Mouse (Mus musculus) hematopoietic stem cell, adult 5-6 weeks (primary cell): ENCODE data around the gene Olfr700. TPM values are rescaled to one million over a fixed set of nuclear protein-coding genes. Genes with fewer than 3 reads are reported as not detected.
"Not testable (repeated sequence)": the region's sequence is repeated elsewhere in the genome, so short reads cannot be mapped to it uniquely, and the experiment has no call there.

Experiments used
- ATAC-seq, 2 experiments: fragments of 125-278 bp in 1 of 2; replicated peaks in 1 of 2; 2 replicates each; pipeline ENCODE4 v1.8.0; 2016 to 2017; ENCODE audit warnings: inconsistent platforms in 2 of 2, mild to moderate bottlenecking in 2 of 2, moderate number of reproducible peaks in 2 of 2, low read depth in 1 of 2, moderate TSS enrichment in 1 of 2; ENCODE audit not compliant: low FRiP score in 2 of 2, poor library complexity in 2 of 2, severe bottlenecking in 2 of 2, insufficient read depth in 1 of 2, low TSS enrichment in 1 of 2
- total RNA-seq: library from RNA; stranded (forward); fragments of 172-1452, 232-1000 nt; gene quantifications from 2 replicates; pipeline ENCODE4 v1.2.3, GENCODE M21; 2017

Gene Olfr700
- not detected in 2 replicates for total RNA-seq

DNA sequence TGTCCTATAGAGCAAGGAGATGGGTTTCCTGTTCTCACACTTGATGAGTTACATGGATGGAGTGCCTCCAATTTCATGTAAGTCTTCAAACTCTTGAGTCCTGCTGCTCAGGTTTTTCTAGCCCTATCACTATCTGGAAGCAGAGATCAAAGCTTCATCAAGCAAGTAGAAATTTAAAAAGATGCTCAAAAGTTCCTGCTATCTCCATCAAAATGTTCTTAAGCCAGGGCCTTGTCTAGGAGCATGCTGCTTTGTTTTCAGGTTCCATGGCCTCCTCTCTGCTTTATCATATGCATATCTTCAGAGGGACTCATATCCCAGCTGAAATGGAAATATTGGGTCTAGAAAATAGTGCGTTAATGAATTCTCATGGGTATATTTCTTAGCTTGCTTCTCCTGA is at the start of gene Olfr700:
TSS of gene Olfr700 (minus strand) at position 101 of the 400 bp plus-strand sequence.
- no peak for ATAC-seq

DNA sequence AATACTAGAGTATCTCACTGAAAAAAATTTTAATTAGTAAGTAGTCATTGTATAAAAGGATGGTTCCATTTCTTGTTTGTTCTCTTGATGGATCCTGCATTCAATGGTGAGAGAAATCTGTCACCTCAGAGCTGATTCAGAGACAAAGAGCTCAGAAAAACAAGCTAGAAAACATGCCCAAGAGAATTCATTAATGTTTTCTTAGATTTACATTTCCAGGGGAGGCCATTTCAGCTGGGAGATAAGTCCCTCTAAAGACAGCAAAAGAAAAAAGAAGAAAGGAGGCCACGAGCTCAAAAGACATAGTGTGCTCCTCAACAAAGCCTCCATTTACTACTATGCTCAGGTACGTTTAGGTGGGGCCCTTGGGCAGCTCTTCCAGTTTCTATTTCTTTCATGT is 34.4 kb upstream of the Olfr700 start, which contains the start of gene Olfr703:
TSS of gene Olfr703 (plus strand) at position 301 of the 400 bp plus-strand sequence.
- no peak for ATAC-seq

GRCm38 (mm10) chr7:106833793-106834192 is 25.2 kb upstream of the Olfr700 start, which contains the start of gene Olfr702:
TSS of gene Olfr702 (minus strand) at chr7:106833893.
- ATAC-seq: no peak

DNA sequence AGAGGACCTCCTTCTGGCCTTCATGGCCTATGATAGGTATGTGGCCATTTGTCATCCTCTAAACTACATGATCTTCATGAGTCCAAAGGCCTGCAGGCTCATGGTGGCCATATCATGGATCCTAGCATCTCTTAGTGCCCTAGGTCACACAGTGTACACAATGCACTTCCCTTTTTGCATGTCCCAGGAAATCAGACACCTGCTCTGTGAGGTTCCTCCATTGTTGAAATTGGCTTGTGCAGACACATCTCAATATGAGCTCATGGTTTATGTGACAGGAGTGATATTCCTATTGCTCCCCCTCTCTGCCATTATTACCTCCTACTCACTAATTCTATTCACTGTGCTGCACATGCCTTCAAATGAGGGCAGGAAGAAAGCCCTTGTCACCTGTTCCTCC is 9.8 kb upstream of the Olfr700 start:
- ATAC-seq: 0 out of 4 replicates have a peak, but pooled peaks of 1 of the 2 experiments have one; percentile 39

DNA sequence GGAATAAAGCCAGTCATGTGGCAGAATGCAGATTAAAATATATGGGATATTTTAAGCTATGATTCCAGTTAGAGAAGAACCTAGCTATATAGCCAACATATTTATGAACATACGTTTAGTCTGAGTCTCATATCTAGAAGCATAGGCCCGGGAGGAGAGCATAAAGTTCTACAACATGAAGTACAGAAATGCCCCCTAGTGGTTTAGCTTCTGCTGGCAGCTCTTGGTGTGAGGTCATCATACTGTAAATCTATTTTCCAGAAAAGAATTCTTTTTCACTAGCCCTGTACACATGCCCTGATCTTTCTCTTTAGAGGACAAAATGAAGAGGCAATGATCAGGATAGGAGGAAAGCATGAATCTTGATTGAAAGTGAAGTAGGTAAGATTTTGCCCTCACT is 7.1 kb upstream of the Olfr700 start:
- peak; percentile 76 to 87 for ATAC-seq

GRCm38 (mm10) chr7:106813829-106814228 is 5.2 kb upstream of the Olfr700 start, which contains the start of gene Olfr701:
TSS of gene Olfr701 (plus strand) at chr7:106814129.
- no peak for ATAC-seq

DNA sequence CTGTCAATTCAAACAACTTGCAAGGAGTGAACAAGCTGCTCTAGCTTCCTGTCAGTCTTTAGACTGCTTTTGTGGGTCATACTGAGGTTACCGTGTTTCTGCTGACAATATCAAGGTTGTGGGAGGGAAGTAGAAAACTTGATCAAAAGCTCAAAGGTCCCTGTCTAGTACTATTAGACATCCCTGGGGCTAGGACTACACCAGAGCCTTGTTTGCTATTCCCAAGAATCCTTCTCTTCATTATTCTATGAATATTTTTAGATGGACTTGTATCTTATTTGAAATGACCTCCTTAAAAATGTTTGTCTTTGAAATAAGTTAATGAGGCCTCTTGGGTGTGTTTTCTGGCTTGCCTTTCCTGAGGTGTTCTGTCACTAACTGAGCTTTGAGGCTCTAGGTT is 15.5 kb downstream of the Olfr700 start, which contains the start of gene Olfr699:
TSS of gene Olfr699 (minus strand) at position 101 of the 400 bp plus-strand sequence.
- ATAC-seq: no peak

DNA sequence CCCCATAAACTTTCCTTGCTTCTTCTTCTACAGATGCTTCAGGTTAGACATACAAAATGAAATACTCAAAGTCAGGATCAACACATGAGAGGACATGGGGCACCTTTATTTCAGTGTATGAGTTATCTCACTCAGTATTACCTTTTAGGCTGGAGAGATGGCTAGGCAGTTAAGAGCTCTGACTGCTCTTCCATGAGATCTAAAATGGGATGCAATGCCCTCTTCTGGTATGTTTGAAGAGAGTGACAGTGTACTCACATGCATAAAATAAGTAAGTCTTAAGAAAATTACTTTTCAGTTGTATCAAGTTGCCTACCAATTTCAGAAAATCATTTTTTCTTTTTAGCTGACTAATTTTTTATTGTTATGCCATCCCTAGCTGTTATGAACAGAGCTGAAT is 20.3 kb downstream of the Olfr700 start:
- ATAC-seq: no peak; a peak in 1 of 4 replicates

- ATAC-seq: not testable (repeated sequence)
Observed at GRCm38 (mm10) chr7:106761008-106761407, 47.6 kb downstream of the Olfr700 start.

DNA sequence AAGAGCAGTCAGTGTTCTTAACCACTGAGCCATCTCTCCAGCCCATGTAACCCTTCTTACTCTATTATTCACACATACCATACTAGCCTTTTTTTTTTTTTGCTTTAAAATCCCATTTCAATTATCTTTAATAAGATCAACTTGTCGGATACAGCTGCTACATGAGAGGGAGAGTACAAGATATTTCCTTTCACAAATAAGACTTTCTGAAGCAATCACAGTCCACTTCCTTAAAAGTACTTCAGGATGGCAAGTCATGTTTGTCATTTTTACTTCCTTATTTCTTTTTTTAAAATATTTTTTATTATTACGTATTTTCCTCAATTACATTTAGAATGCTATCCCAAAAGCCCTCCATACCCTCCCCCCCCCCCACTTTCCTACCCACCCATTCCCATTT is 49.8 kb downstream of the Olfr700 start:
- peak in 1 of 2 experiments; percentile 58; a peak in 1 of 4 replicates for ATAC-seq

Other genes with a start within 250 kb of the Olfr700 start
- gene Olfr693, start 128.2 kb downstream of the Olfr700 start, total RNA-seq: not detected in 2 replicates
- gene Olfr694, start 117.0 kb downstream of the Olfr700 start, total RNA-seq: not detected in 2 replicates
- gene Olfr695, start 92.4 kb downstream of the Olfr700 start, total RNA-seq: not detected in 2 replicates
- gene Olfr697, start 66.4 kb downstream of the Olfr700 start, total RNA-seq: not detected in 2 replicates
- gene Olfr698, start 53.4 kb downstream of the Olfr700 start, total RNA-seq: not detected in 2 replicates
- not detected in 2 replicates for gene Olfr699, start 15.6 kb downstream of the Olfr700 start, total RNA-seq
- gene Olfr701, start 5.3 kb upstream of the Olfr700 start, total RNA-seq: not detected in 2 replicates
- not detected in 2 replicates for gene Olfr702, start 25.1 kb upstream of the Olfr700 start, total RNA-seq
- gene Olfr703, start 34.5 kb upstream of the Olfr700 start, total RNA-seq: not detected in 2 replicates
- not detected in 2 replicates for gene Olfr704, start 54.4 kb upstream of the Olfr700 start, total RNA-seq
- not detected in 2 replicates for gene Olfr705, start 68.1 kb upstream of the Olfr700 start, total RNA-seq
- not detected in 2 replicates for gene Olfr706, start 79.3 kb upstream of the Olfr700 start, total RNA-seq
- not detected in 2 replicates for gene Olfr707, start 92.4 kb upstream of the Olfr700 start, total RNA-seq
- not detected in 2 replicates for gene Olfr1532-ps1, start 99.2 kb upstream of the Olfr700 start, total RNA-seq
- gene Olfr709-ps1, start 123.4 kb upstream of the Olfr700 start, total RNA-seq: not detected in 2 replicates
- not detected in 2 replicates for gene Olfr710, start 139.5 kb upstream of the Olfr700 start, total RNA-seq
- not detected in 2 replicates for gene Olfr6, start 155.1 kb upstream of the Olfr700 start, total RNA-seq
- not detected in 2 replicates for gene Olfr711, start 166.6 kb upstream of the Olfr700 start, total RNA-seq
- not detected in 2 replicates for gene Olfr2, start 197.2 kb upstream of the Olfr700 start, total RNA-seq
- gene Olfr713, start 222.3 kb upstream of the Olfr700 start, total RNA-seq: not detected in 2 replicates